Mouse (Mus musculus) cerebellum, adult 11-12 months (tissue): Measurements from ENCODE around the gene Lhfp.
A peak's percentile ranks its signal among the peaks of the same experiment; 100 is the strongest.

ENCODE experiments used
- DNase-seq: peaks from one replicate; pipeline ENCODE4 v3.0.0; 2022

Lhfp gene

DNA sequence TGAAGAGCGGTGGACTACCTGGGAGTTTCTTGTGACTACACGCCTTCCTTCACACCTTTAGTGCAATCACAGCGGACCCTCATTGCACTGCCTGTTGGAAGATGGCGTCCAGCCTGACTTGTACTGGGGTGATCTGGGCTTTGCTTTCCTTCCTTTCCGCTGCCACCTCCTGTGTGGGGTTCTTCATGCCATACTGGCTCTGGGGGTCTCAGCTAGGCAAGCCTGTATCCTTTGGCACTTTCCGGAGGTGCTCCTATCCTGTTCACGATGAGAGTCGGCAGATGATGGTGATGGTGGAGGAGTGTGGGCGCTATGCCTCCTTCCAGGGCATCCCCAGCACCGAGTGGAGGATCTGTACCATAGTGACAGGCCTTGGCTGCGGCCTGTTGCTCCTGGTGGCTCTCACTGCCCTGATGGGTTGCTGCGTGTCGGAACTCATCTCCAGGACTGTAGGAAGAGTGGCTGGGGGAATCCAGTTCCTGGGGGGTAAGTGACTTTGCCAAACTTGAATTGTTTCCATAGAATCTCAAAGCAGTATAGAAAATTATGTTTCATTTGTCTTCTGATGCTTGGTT lies 2.0 kb downstream of the Lhfp start:
- peak; percentile 62 for DNase-seq

GRCm38 (mm10) chr3:53044238-53044637 lies 2.9 kb downstream of the Lhfp start:
- DNase-seq = peak; percentile 54

DNA sequence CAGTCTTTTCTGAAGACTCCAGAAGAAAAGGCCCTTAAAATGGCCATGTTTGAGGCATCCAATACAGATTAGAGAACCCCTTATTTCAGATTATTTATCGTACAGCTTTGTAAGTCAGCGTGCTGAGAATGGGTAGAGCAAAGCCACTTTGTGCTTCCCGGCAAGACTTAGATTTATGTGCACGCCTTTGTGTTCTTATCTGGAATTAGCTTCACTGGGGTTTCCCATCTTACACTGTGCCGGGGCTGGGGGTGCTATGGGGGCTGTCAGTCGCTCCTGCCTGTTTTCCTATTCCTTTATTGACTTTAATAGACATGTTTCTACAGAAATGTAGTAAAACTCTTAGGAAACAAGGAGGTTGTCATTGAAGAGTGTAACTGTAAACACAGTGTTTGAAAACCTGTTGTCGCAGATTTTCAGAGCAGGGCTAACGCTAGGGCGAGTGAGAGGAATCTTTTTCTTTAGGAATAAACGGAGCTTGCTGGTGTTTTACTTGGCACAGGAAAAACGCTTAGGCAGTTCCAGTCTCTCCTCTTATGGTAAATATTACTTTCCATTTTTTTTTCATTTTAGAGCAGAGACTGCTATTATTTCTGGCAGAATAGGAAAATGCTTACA lies 3.5 kb downstream of the Lhfp start:
- DNase-seq = no peak

DNA sequence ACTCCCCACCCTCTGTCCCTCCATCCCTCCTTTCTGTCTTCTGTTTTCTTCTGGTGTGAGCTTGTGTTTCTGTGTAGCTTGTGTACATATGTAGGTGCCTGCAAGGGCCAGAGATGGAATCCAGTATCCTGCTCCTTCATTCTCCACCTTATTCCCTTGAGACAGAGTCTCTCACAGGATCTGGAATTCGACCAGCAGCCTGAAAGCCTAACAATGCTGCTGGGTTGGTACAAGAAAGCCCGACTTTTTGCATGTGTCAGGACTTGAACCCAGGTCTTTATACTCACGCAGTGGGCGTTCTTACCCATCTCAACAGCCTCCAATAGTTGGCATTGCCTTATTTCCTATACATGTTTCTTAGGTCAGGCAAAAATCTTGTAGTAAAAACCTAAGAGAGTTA lies 4.4 kb downstream of the Lhfp start:
- peak; percentile 59 for DNase-seq

DNA sequence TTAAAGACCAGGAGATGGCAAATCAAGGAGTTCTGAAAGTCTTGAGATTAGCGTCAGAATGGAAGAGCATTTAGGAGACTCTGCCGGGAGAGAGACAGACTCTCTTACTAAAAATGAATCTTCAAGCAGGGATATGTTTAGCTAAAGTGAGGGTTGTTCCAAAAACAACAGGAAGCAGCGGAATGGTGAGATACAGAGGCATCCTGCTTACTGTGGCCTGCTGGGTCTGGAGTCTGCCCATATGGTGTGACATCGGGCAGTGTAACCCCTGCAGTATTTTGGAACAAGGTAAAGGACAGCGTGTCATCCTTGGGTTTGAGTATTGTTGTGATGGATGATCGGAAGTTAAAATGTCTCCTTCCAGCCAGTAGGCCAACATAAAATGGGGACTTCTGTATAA lies 5.0 kb downstream of the Lhfp start:
- DNase-seq = peak; percentile 96

DNA sequence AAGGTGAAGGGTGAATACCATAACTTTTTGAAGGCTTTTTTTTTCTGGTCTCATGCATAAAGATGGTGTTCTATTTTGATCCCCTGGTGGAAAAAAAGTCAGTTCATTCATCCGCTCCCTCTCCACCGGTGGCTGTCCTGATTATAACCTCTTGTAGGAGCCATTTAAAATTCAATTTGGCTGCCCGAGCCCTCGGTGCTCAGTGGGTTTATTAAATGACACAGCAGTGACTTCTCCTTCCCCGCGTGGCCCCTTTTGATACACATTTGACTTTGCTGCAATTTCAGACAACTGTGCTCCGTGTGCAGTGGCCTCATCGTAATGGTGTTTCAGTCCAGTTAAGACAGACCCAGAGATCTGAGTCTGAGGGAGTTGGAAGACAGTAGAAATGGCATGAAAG lies 11.1 kb downstream of the Lhfp start:
- DNase-seq = no peak

DNA sequence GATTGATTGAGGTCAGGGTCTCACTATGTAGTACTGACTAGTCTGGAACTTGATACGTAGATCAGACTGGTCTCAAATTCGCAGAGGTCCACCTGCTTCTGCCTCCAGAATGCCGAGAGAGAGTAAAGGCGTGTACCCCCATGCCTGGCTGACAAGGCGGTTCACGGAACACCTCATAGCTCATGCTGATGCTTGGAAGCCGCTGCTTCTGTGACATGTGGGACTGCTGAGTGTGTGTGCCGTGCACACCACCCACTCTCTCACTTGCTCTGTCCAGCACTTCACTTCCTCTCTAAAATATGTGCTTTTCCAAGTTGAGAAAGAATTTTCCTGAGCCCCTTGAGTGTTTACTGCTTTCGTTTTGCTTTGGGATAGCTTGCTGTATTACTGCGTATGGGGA lies 15.1 kb downstream of the Lhfp start:
- no peak for DNase-seq

- no peak for DNase-seq
These were observed 18.6 kb downstream of the Lhfp start for GRCm38 (mm10) chr3:53059959-53060358.

DNA sequence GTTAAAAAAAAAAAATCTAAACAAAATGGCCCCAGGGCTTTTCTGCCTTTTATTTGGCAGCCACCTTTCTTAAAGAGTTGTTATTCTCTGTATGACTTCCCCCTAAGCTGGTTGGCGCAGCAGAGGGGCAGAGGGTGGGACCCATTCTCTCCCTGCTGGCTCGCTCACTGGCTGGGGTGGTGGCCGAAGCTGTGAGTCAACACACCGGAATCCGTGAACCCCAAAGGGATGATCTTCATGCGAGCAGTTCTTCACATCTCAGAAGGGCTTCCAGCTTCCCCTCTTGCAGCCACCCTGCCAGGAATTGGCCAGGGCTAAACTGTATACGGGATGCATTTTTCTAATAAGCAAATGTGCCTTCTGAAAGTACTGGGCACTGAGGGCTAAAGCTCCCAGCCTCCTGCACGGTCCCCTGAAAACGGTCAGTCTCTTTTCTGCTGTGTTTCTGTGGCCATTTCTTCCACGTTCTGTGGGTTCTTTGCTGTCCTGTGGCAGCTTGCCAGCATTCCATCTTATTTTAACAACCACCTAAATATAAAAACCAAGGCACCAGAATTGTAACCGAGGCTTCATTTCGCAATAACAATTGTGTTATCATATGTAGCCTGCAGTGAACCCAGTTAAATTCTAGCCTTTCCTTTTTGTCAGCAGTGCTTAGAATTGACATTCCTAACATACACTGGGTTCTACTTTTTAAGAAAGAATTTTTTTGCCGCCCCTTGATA lies 22.3 kb downstream of the Lhfp start:
- DNase-seq = no peak

- no peak for DNase-seq
These were observed 24.2 kb downstream of the Lhfp start for GRCm38 (mm10) chr3:53065267-53066094.

- DNase-seq = no peak
These were observed 24.7 kb downstream of the Lhfp start for GRCm38 (mm10) chr3:53066095-53066372.

GRCm38 (mm10) chr3:53068399-53068798 lies 27.1 kb downstream of the Lhfp start:
- DNase-seq = no peak

- DNase-seq = no peak
These were observed 32.9 kb downstream of the Lhfp start for GRCm38 (mm10) chr3:53074264-53074663.

DNA sequence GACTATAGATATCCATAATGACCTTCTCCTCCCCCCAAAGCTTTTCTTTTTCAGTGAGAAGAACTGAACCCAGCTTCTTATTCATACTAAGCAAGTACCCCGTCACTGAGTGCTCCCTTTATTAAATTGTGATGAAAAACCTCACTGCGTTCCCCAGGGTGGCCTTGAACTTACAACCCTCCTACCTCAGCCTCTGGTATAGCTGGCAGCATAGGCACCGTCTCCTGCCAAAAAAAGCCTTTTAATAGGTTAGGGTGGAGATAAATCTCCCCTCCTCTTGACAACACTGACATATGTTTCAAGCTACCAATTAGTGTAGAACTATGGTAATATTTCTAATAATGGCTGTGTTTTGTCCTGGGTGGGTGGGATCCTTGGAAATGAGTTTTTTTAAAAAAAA lies 33.4 kb downstream of the Lhfp start:
- no peak for DNase-seq

DNA sequence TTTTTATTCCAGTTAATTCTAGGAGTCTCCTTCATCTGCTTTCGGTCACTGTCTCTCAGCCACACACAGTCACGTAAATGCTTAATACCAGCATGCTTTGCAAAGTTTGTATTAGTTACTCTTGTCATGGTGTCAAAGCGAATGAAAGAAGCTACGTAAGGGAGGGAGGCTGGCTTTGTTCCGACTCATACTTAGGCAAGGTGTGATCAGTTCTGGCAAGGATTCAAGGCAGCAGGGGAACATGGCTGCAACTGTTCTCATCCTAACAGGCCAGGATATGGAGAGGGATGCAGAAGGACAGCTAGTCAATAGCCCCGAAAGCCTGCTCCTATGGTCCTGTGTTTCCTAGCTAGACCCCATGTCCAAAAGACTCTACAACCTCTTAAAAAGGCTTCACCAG lies 39.0 kb downstream of the Lhfp start:
- DNase-seq = no peak

DNA sequence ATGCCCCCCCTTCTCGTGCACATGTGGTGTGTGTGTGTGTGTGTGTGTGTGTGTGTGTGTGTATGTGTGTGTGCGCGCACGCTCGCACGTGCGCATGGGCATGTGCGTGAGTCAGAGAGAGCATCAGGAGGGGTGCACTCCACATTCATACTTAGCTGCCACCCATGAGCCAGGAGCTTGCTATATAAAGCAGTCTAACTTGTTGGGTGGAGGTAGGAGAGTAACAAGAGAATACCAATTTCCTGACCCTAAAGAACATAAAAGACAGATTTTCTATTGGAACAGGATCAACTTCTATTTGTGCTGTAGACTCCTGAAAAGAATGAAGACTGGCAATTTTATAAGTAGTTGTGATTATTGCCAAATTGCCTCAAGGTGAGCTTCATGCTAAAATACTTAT lies 39.4 kb downstream of the Lhfp start:
- DNase-seq = no peak

GRCm38 (mm10) chr3:53083717-53084116 lies 42.4 kb downstream of the Lhfp start:
- DNase-seq = no peak

DNA sequence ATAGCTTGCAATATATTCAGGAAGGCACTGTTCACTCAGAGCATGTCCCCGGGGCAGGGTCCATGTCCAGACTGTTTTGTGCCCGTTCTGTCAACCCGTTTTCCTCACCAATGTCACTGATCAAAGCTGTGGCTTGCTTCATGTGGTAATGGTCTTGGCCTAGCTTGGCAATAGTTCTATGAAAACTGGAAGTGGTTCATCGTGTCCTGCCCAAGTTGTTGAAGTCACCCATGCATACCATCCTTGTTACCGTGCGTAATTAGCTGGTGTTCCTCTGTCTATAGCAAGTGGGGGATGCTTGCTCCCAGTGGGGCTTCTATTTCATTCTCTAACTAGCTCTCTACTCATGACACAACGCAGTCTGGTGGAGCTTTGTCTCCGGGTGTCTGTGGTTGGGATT lies 43.5 kb downstream of the Lhfp start:
- DNase-seq = no peak

- DNase-seq = no peak
These were observed 45.3 kb downstream of the Lhfp start for GRCm38 (mm10) chr3:53086481-53087155.

DNA sequence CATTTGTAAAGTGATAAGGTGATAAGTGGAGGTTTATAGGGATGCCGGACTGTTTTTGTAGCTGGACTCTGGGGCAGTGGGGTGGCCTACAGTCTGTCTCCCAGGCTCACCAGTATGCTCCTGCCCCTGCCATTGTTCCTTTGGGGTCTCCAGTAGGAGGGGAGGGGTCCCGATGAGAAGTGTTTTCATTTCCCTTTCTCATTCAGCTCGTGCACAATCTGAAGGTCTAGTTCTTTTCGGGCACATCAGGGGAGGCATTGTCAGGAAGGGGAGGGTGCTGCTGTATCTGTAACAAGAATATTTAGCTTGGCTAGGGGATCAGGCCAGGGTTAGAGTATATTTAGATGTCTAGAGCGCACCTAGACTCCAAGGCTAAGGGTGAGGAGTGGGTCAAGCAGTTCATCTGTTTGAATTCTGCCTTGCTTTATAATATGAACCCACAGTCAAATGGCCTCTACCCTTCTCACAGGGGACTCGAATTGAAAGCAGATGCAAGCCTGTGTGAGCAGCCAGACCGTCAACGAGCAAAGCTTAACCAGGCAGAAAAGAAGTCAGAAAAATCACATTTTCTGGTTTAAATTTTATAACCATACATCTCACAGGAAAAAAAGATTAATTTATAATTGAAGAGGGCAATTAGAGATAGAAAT lies 46.0 kb downstream of the Lhfp start:
- DNase-seq = no peak

- no peak for DNase-seq
These were observed 48.6 kb downstream of the Lhfp start for GRCm38 (mm10) chr3:53089921-53090320.

- DNase-seq = peak; percentile 34
These were observed 58.9 kb downstream of the Lhfp start for GRCm38 (mm10) chr3:53100210-53100609.

GRCm38 (mm10) chr3:53100803-53101202 lies 59.5 kb downstream of the Lhfp start:
- DNase-seq = no peak
